Mouse (Mus musculus): ENCODE results near the gene Frmd4a. TPM values are rescaled to one million over a fixed set of nuclear protein-coding genes. Genes with fewer than 3 reads are reported as not detected.

The Frmd4a gene
- polyA plus RNA-seq (2015; fragmentation: Nextera tagmentation; extraction: Ambion mirVana), result 54.2 and 57.1 TPM in 2 replicates

GRCm38 (mm10) chr2:4017528-4018288, at the start of gene Frmd4a:
Gene Frmd4a, plus strand, starts transcription at chr2:4017717.
- Histone ChIP-seq H3K36me3 (no peaks in the 10 kb centered on the region), H3K27ac (peak within 1 kb of the TSS; percentile 64), H3K27me3 (no peaks in the 10 kb centered on the region), H3K4me3 (replicated peaks) (peak within 1 kb of the TSS; percentile 14; the same call in 1 of the 2 replicates), H3K4me1 (replicated peaks) (peaks cover 23% of the 10 kb centered on the region), H3K4me2 (replicated peaks) (peak within 1 kb of the TSS; percentile 47), H3K9me3 (no peaks in the 10 kb centered on the region), H3K9ac (replicated peaks) (no peak within 1 kb of the TSS; the same call in 1 of the 2 replicates)
- 46% methylated on average over 8 of the region's 8 CpGs for WGBS
- ATAC-seq, result peak; percentile 40; the same call in 1 of the 2 replicates

GRCm38 (mm10) chr2:3988876-3989275, 28.6 kb upstream of the Frmd4a start:
- no peaks in the 10 kb centered on the region for H3K9me3 ChIP-seq
- H3K4me1 ChIP-seq (replicated peaks), result no peaks in the 10 kb centered on the region
- H3K27ac ChIP-seq, result no peak overlapping the region
- no peak overlapping the region for H3K4me3 ChIP-seq (replicated peaks)
- H3K36me3 ChIP-seq, result no peaks in the 10 kb centered on the region
- no peak for ATAC-seq
- H3K9ac ChIP-seq (replicated peaks), result no peak overlapping the region
- no peaks in the 10 kb centered on the region for H3K27me3 ChIP-seq
- no peak overlapping the region for H3K4me2 ChIP-seq (replicated peaks)
- WGBS, result 86% methylated on average over 7 of the region's 7 CpGs

- no peaks in the 10 kb centered on the region for H3K9me3 ChIP-seq
- no peaks in the 10 kb centered on the region for H3K27me3 ChIP-seq
- 78% methylated on average over 1 of the region's 1 CpGs for WGBS
- H3K9ac ChIP-seq (replicated peaks), result no peak overlapping the region
- H3K36me3 ChIP-seq, result no peaks in the 10 kb centered on the region
- H3K27ac ChIP-seq, result no peak overlapping the region
- H3K4me2 ChIP-seq (replicated peaks), result no peak overlapping the region
- no peak overlapping the region for H3K4me3 ChIP-seq (replicated peaks)
- H3K4me1 ChIP-seq (replicated peaks), result no peaks in the 10 kb centered on the region
- ATAC-seq, result no peak
Measured at GRCm38 (mm10) chr2:3990431-3990830, 27.1 kb upstream of the Frmd4a start.

- Histone ChIP-seq H3K4me2 (replicated peaks) (peak overlapping the region; percentile 47), H3K9ac (replicated peaks) (no peak overlapping the region; the same call in 1 of the 2 replicates), H3K4me3 (replicated peaks) (peak overlapping the region; percentile 14; the same call in 1 of the 2 replicates), H3K27me3 (no peaks in the 10 kb centered on the region), H3K4me1 (replicated peaks) (peaks cover 23% of the 10 kb centered on the region), H3K27ac (peak overlapping the region; percentile 64), H3K9me3 (no peaks in the 10 kb centered on the region), H3K36me3 (no peaks in the 10 kb centered on the region)
- WGBS, result 26% methylated on average over 11 of the region's 11 CpGs
- peak; percentile 96 for ATAC-seq
Measured at GRCm38 (mm10) chr2:4018431-4018876, 937 bp downstream of the Frmd4a start.

- Histone ChIP-seq H3K27ac (peak overlapping the region; percentile 64), H3K9ac (replicated peaks) (no peak overlapping the region), H3K27me3 (no peaks in the 10 kb centered on the region), H3K4me2 (replicated peaks) (peak overlapping the region; percentile 47), H3K9me3 (no peaks in the 10 kb centered on the region), H3K4me3 (replicated peaks) (no peak overlapping the region), H3K4me1 (replicated peaks) (peaks cover 23% of the 10 kb centered on the region), H3K36me3 (no peaks in the 10 kb centered on the region)
- ATAC-seq, result peak; percentile 67
- WGBS, result 39% methylated on average over 4 of the region's 4 CpGs
Measured at GRCm38 (mm10) chr2:4018909-4019308, 1.4 kb downstream of the Frmd4a start.

GRCm38 (mm10) chr2:4024927-4025326, 7.4 kb downstream of the Frmd4a start:
- 86% methylated on average over 7 of the region's 7 CpGs for WGBS
- Histone ChIP-seq H3K27ac (no peak overlapping the region), H3K4me2 (replicated peaks) (no peak overlapping the region), H3K4me1 (replicated peaks) (no peaks in the 10 kb centered on the region), H3K9ac (replicated peaks) (no peak overlapping the region), H3K9me3 (no peaks in the 10 kb centered on the region), H3K4me3 (replicated peaks) (no peak overlapping the region), H3K36me3 (no peaks in the 10 kb centered on the region), H3K27me3 (no peaks in the 10 kb centered on the region)
- no peak for ATAC-seq

GRCm38 (mm10) chr2:4029031-4029747, 11.7 kb downstream of the Frmd4a start:
- Histone ChIP-seq H3K9me3 (no peaks in the 10 kb centered on the region), H3K4me1 (replicated peaks) (no peaks in the 10 kb centered on the region), H3K36me3 (no peaks in the 10 kb centered on the region), H3K4me3 (replicated peaks) (no peak overlapping the region), H3K4me2 (replicated peaks) (no peak overlapping the region), H3K27ac (no peak overlapping the region), H3K27me3 (no peaks in the 10 kb centered on the region), H3K9ac (replicated peaks) (no peak overlapping the region)
- 80% methylated on average over 4 of the region's 4 CpGs for WGBS
- no peak for ATAC-seq

GRCm38 (mm10) chr2:4036153-4036589, 18.7 kb downstream of the Frmd4a start:
- no peak overlapping the region for H3K27ac ChIP-seq
- peaks cover 2% of the 10 kb centered on the region; the same call in 1 of the 2 replicates for H3K9me3 ChIP-seq
- no peak overlapping the region for H3K4me2 ChIP-seq (replicated peaks)
- 77% methylated on average over 4 of the region's 4 CpGs for WGBS
- 0 out of 2 replicates have a peak, but pooled peaks cover 3% of the 10 kb centered on the region for H3K27me3 ChIP-seq
- 0 out of 2 replicates have a peak, but pooled peaks cover under 1% of the 10 kb centered on the region for H3K4me1 ChIP-seq (replicated peaks)
- H3K9ac ChIP-seq (replicated peaks), result no peak overlapping the region
- no peak overlapping the region for H3K4me3 ChIP-seq (replicated peaks)
- H3K36me3 ChIP-seq, result no peaks in the 10 kb centered on the region
- ATAC-seq, result no peak

GRCm38 (mm10) chr2:4036651-4037117, 19.2 kb downstream of the Frmd4a start:
- no peak overlapping the region for H3K4me3 ChIP-seq (replicated peaks)
- H3K4me1 ChIP-seq (replicated peaks), result peaks cover 5% of the 10 kb centered on the region
- ATAC-seq, result no peak
- no peaks in the 10 kb centered on the region for H3K36me3 ChIP-seq
- H3K9me3 ChIP-seq, result peaks cover 2% of the 10 kb centered on the region; the same call in 1 of the 2 replicates
- WGBS, result 89% methylated on average over 8 of the region's 8 CpGs
- H3K27me3 ChIP-seq, result 0 out of 2 replicates have a peak, but pooled peaks cover 3% of the 10 kb centered on the region
- H3K27ac ChIP-seq, result no peak overlapping the region
- H3K9ac ChIP-seq (replicated peaks), result no peak overlapping the region
- no peak overlapping the region for H3K4me2 ChIP-seq (replicated peaks)

GRCm38 (mm10) chr2:4042009-4042408, 24.5 kb downstream of the Frmd4a start:
- Histone ChIP-seq H3K9ac (replicated peaks) (no peak overlapping the region), H3K27ac (0 out of 2 replicates have a peak overlapping the region, but pooled peaks have one; percentile 6), H3K4me1 (replicated peaks) (peaks cover 15% of the 10 kb centered on the region), H3K9me3 (peaks cover 2% of the 10 kb centered on the region; the same call in 1 of the 2 replicates), H3K4me3 (replicated peaks) (no peak overlapping the region), H3K36me3 (no peaks in the 10 kb centered on the region), H3K4me2 (replicated peaks) (no peak overlapping the region), H3K27me3 (0 out of 2 replicates have a peak, but pooled peaks cover 3% of the 10 kb centered on the region)
- 11% methylated on average over 3 of the region's 3 CpGs for WGBS
- peak; percentile 98 for ATAC-seq

- no peaks in the 10 kb centered on the region; the same call in 1 of the 2 replicates for H3K27me3 ChIP-seq
- no peaks in the 10 kb centered on the region for H3K4me1 ChIP-seq (replicated peaks)
- H3K9ac ChIP-seq (replicated peaks), result no peak overlapping the region
- no peaks in the 10 kb centered on the region for H3K36me3 ChIP-seq
- no peak overlapping the region for H3K4me3 ChIP-seq (replicated peaks)
- H3K27ac ChIP-seq, result no peak overlapping the region
- WGBS, result 81% methylated on average over 2 of the region's 2 CpGs
- no peak for ATAC-seq
- no peaks in the 10 kb centered on the region for H3K9me3 ChIP-seq
- no peak overlapping the region for H3K4me2 ChIP-seq (replicated peaks)
Measured at GRCm38 (mm10) chr2:4055481-4055880, 38.0 kb downstream of the Frmd4a start.

- Histone ChIP-seq H3K4me3 (replicated peaks) (no peak overlapping the region), H3K9ac (replicated peaks) (no peak overlapping the region), H3K27me3 (no peaks in the 10 kb centered on the region; the same call in 1 of the 2 replicates), H3K4me1 (replicated peaks) (no peaks in the 10 kb centered on the region), H3K36me3 (no peaks in the 10 kb centered on the region), H3K27ac (no peak overlapping the region), H3K9me3 (no peaks in the 10 kb centered on the region), H3K4me2 (replicated peaks) (no peak overlapping the region)
- ATAC-seq, result no peak
- 48% methylated on average over 2 of the region's 2 CpGs for WGBS
Measured at GRCm38 (mm10) chr2:4060675-4061074, 43.2 kb downstream of the Frmd4a start.

Measured in midbrain, embryonic 13.5 days (tissue).